Mouse (Mus musculus): ENCODE measurements around the gene Rasgrp3.

- TF ChIP-seq CTCF (IDR thresholded peaks at IDR 0.05; ENCODE audit: low read depth) (no peak), EP300 (optimal IDR thresholded peaks at IDR 0.05) (no peak)
Measured at GRCm38 (mm10) chr17:75506097-75506675, 70.5 kb downstream of the Rasgrp3 start.
